Mouse (Mus musculus): Measurements from ENCODE around the gene Nr0b1. TPM values are rescaled to one million over a fixed set of nuclear protein-coding genes. Genes with fewer than 3 reads are reported as not detected.

Nr0b1 gene
- not detected in 2 replicates for polyA plus RNA-seq (2012; rRNA removed)

DNA sequence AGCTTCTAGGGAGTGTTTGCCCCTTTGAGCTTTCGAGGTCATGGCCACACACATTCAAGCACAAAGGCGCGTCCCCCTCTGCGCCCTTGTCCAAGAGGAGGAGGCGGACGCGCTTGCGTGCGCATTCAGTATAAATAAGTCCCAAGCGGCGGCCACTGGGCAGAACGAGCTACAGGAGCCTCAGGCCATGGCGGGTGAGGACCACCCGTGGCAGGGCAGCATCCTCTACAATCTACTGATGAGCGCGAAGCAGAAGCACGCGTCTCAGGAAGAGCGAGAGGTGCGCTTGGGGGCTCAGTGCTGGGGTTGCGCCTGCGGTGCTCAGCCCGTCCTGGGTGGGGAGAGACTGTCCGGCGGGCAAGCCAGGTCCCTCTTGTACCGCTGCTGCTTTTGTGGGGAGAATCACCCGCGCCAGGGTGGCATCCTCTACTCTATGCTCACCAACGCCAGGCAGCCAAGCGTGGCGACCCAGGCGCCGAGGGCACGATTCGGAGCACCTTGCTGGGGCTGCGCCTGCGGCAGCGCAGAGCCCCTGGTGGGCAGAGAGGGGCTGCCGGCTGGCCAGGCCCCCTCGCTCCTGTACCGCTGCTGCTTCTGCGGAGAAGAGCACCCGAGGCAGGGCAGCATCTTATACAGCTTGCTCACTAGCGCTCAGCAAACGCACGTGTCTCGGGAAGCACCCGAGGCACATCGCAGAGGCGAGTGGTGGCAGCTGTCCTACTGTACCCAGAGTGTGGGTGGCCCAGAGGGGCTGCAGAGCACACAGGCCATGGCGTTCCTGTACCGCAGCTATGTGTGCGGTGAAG lies at the start of gene Nr0b1:
Gene Nr0b1 (plus strand): TSS at position 151 of the 806 bp plus-strand sequence.

Other genes starting within 250 kb of the Nr0b1 start
- gene Samt3, start 147.6 kb upstream of the Nr0b1 start, polyA plus RNA-seq (2012; rRNA removed): not detected in 2 replicates
- not detected in 2 replicates for gene Mageb4, start 113.3 kb downstream of the Nr0b1 start, polyA plus RNA-seq (2012; rRNA removed)